Mouse (Mus musculus) thymus, postnatal 4 days (tissue): ENCODE data around the gene 4930519G04Rik.
"Not testable (repeated sequence)": the region's sequence is repeated elsewhere in the genome, so short reads cannot be mapped to it uniquely, and the experiment has no call there.

Experiments
- DNase-seq: peaks from one replicate; pipeline ENCODE4 v3.0.0; 2021

4930519G04Rik gene

DNA sequence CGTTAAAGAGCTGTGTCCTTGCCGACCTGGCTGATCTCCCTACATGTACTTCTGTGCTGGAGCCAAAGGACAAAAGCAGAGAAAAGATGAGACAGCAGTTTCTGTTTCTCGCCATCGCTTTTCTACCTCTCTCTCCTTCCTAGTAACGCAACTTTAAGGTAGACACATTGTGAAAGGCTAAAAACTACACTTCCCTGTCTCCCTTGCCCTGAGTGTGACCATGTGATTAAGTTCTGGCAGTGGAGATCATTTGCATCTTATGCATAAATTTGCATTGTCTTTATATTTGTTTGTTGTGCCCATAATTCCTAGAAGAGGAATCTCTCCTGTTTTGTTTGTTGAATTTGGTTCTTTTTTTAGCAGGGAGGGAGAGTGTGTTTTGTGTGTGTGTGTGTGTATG is 62.4 kb downstream of the 4930519G04Rik start:
- DNase-seq: no peak

GRCm38 (mm10) chr5:114916777-114917176 is 63.3 kb downstream of the 4930519G04Rik start:
- DNase-seq: no peak

DNA sequence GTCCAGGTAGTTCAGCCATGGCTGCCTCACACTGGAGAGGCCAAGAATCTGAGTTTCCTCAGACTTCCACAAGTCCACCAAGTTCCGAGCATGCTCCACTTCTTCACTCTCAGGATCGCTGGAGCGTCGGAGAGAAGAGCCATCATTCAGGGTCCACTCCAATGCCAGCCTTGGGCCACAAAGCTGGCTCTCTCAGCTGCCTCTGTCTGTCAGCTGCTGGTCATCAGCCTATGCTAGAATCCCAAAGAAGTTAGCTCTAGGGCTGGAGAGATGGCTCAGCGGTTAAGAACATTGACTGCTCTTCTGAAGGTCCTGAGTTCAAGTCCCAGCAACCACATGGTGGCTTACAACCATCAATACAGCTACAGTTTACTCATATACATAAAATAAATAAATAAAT is 63.9 kb downstream of the 4930519G04Rik start:
- not testable (repeated sequence) for DNase-seq

DNA sequence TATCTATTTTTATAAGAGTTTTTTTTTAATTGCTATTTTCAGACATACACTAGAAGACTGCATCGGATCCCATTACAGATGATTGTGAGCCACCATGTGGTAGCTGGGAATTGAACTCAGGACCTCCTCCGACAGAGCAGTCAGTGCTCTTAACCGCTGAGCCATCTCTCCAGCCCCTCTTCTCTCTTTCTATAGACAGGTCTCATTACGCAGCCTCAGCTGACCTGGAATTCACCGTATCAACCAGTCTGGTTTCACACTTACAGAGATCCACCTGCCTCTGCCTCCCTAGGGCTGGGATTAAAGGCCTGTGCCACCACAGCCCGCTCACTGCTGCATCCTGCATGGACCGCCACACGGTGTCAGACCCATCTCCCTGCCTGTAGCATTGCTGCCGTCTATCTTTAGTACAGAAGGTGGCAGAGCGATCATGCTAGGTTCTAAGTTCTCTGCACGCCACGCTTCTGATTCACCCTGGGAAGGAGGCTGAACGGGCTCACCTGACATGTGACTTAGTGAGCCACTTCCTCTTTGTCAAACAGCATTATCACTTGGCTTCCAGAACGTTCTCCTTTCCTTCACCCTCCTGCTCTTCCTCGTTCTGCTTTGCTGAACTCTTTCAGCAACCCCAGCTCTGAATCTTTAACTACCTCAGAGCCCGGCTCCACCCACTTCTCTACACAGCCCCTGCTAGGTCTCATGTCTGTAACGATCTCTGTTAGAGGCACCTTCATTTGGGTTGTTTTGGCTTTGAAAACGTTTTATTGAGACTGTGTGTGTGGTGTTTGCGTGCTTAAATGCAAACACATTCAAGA is 68.3 kb downstream of the 4930519G04Rik start:
- DNase-seq: peak; percentile 71

DNA sequence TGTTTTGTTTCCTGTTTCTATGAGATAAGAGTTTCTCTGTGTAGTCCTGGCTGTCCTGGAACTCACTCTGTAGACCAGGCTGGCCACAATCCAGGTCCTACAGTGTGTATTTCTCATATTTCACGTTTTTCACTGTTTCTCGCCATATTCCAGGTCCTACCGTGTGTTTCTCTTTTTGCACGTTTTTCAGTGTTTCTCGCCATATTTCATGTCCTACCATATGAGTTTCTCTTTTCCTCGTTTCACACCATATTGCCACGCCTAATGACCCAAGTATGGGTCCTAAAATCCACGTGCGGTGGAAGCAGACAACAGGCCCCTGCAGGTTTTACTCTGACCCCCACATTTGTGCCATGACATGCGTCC is 68.9 kb downstream of the 4930519G04Rik start:
- no peak for DNase-seq

DNA sequence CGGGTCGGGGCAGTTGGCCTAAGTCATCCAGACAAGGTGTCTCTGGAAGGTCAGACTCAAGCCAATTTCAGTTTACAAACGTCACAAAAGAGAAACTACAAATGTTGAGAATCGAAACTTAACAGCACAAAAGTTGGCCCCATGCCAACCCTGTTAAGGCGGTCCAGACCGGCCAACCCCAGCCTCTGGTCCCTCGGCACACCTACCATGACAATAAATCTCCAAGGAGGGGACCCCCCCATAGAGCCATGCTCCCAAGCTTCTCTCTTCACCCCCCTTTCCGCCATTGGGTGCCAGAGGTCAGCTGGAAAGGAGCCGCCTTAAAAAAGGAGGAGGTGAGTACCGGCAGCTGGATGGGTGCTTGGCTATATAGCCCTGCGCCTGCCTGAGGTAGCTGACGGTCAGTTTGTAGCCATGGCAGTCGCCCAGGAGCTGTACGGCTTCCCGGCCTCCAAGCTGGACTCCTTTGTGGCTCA is 69.6 kb downstream of the 4930519G04Rik start, which contains the start of gene Oasl1:
Gene Oasl1, plus strand, starts transcription at position 243 of the 476 bp plus-strand sequence.
- peak; percentile 44 for DNase-seq

DNA sequence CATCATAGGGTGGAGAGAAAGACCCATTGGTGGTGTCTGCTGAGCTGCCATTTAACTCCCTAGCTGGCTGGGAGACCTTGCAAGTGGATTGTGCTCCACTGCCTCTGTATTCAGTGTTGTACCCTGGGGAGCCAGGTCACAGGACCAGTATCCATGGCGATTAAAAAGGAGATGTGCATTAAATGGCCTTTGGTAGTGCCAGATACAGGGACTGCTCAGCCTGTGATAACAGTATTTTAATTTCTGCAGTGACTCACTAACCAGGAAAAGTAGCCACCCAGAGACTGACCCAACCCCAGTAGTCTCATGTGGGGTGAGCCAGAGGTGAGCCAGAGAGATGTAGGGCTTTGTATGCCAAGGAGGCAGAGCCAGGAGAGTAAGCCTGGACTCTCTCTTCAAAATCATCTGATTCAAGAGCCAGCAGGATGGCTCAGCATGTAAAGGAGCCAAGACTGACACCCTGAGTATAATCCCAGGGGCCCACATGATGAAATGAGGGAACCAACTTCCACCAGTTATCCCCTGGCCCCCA is 72.8 kb downstream of the 4930519G04Rik start:
- no peak for DNase-seq

- no peak for DNase-seq
These were observed 73.3 kb downstream of the 4930519G04Rik start for GRCm38 (mm10) chr5:114926753-114927152.

DNA sequence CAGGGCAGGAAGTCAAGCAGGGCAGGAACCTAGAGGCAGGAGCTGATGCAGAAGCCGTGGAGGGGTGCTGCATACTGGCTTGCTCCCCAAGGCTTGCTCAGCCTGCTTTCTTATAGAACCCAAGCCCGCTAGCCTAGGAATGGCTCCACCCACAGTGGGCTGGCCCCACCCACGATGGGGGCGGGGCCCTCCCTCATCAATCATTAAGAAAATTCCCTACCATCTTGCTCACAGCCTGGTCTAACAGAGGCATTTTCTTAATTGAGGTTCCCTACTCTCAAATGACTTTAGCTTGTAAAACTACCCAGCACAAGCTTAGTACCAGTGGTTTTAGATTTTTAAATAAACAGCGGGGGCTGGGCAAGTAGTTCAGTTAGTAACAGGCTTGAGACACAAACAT is 78.2 kb downstream of the 4930519G04Rik start:
- no peak for DNase-seq

DNA sequence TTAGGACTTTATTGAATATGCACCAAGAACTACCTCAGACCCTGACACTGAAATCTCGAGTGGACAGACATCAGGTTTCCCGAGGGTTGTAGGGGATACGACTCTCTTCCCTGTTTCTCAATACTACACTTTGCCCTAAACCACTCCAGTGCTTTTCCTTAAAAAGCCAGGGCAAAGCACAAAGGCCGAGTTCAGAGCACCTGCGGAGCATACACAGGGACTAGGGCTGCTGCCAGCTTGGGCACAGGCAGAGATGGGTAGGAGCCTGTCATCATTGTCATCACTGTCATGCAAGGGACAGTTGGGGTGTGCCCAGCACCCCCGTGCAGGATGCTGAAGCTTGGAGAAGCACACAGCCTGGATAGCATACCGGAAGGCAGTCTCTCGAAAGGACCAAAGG is 79.7 kb downstream of the 4930519G04Rik start:
- no peak for DNase-seq
